Mouse (Mus musculus) right cerebral cortex, postnatal 4 days (tissue): ENCODE measurements at regions not wholly inside any gene's neighbourhood (a gene's known extent, or its start where the extent isn't known, plus 50 kb on each side); places are given as distances from the start of the nearest gene placed in this dataset.

Experiments
- DNase-seq: peaks from one replicate; pipeline ENCODE4 v3.0.0-alpha.2; 2022

DNA sequence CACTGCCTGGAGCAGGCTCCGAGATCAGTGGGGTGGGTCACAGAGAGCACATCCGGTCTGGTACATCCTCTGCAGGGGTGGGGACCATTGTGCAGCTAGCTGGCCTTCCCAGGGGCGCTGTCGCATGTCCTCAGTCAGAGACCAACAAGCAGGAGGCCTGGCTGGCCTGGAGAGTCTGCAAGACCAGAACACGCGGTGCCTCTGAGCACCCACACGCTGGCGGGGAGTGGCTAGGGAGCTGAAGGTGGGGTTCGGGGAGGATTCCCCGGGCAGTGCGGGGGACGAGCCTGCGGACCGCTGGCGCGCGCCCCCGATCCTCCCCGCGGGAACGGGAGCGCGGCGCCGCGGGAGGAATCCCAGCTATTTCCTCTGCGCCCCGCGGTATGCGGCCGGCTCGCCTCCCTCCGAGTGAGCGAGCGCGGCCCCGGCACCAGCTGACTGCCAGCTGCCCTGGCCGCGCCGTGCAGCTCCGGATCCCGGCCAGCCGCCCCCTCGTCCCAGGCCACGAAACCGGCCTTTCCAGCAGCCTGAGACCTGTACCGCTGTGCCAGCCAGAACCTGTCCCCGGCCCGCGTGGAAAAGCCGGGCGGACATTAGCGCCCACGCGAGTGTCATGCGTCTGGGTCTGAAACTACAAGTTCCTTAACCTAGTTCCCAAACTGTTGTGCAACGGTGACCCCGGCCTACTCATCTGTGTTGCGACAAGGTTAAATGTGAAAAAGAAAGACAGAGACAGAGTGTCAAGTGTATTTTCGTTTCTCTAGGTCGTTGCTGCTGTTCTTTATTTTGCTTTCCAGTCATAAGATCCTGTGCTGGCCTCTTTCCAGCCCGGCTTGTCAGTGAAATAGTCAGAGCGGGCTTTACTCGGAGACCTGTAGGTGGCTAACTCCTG, 61.2 kb downstream of the Pkdcc start:
- peak; percentile 71 for DNase-seq

DNA sequence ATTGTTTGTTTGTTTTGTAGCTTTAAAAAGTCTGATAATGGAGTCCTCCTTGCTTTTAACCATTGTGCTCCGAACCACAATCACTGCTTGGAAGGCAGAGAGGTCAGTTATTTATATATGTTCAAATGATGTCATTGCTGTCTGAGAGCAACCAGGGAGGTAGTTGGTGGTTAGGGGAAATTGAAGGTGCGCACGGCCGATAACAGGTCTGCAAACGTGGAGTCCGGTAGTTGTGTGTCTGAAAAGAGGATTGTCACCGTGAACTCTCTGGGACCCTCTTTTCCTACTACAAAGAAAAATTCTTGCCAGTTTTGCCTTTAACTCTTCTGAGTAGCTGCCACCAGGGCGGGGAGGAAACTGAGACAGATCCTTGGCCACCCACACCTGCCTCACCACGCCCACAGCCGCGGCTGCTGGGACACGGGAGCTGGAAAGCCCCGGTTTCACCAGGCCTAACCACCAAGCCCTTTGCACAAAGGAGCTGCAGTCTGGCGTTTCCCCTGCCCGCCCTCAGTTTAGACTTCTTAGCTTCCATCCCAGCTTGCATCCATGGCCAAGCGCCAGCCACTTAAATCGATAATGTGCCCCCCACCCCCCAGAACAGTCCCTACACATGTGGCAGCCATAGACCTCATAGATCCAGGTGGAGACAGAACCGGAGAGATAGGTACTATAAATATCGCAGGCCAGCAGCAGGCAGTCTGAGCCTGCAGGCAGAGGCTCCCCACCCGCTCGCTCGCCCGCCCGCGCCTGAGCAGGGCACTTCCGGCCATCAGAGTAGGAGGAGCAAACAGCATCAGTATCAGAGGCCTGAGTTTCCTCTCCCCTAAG, 62.2 kb downstream of the Pkdcc start:
- DNase-seq, result no peak

DNA sequence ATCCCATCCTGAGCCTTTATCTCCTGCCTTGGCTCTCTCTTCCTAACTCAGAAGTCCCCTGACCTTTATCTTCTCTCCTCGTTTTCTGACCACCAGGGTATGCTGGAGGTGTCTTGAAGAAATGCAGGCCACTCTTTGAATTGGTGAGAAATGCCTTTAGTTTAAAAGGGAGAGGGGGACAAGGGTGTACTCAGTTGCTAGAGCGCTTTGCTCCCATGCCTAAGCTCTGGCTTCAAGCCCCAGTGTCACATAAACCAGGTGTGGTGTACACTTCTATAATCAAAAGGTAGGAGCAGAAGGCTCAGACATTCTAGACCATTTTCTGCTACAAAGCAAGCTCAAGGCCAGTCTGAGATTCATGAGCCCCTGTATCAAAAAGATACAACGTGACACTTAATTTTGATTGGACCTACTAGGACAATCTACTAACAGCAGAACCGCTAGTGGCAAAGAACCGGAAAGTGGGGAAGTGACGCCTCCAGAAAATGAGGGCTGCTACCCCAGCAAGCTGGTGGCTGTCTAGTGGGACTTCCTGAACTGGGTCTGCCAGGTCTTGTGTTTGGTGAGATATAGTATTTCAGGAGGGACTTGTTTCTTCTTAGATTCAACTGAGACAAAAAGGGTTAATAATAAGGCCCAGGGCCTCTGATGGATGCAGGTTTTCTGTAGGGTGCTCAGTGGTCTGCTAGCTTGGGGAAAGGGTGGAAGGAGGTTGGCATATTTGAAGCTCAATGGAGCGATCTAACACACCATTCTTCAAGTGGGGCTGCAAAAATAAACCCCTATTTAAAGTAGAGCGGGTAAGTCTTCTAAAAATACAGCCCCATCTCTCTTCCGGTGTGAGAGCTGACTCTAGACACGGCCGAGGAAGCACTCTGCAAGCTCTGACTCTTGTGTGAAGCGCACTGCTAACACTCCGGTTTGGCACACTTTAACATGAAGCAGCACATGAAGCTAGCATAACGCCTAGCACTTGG, 63.1 kb downstream of the Pkdcc start:
- DNase-seq, result no peak

DNA sequence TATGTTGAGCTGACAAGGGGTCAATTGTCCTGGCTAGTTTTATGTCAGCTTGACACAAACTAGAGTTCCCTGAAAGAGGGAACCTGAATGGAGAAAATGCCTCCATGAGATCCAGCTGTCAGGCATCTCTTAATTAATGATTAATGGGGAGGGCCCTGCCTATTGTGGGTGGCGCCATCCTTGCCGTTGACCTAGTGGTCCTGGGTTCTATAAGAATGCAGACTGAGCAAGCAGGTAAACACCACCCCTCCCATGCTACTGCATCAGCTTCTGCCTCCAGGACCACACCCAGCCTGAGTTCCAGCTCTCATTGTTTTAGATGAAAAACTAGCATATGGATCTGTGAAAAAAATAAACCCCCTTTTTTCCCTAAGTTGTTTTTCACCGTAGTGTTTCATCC, 67.4 kb upstream of the Eml4 start:
- no peak for DNase-seq

DNA sequence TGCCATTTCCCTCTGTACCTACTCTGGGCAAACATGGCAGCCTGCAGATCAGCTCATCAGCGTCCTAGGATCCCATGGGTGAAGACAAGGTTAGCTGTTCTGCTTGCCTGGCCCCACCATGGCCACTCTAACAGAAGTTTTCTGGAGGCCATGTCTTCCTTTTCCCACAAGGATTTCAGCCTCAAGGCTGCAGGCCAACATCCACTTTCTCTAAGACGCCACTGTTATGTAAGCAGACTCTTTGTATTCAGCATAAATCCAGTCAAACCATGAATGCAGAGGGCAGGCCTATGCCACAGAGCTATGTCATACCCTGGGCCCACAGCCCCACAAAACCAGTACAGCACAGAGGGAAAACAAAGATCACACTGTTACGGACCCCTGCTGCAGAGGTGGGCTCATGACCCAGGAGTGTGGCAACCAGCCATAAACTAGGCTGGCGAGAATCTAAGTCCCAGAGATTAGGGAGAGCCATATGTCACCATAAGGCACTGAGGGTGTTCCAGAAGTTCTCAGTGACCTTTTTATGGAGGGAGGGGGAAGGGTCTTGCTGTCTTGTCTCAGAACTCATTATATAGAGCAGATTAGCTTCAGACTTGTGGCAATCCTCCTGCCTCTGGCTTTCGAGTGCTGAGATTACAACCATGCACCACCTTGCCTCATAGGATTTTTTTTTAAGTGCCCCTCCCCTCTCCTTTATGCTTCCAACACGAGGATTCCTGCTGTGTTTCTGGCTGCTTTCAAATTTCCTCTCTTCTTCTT, 63.2 kb upstream of the Eml4 start:
- no peak for DNase-seq

DNA sequence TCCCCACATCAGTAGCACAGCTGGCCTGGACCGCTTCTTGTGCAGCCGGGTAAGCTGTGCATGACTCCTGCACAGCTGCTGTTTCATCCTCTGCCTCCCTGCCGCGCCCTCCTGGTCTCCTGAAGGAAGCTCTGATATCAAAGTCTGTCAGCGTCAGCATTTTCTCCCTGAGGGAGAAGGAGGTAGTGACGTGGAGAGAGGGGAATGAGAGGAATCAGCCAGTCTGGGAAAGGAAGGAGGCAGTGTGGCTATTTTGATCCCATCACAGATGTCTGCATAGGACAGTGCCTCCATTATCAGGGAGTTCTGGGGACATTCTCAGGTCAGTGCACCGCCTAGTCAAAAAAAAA, 62.6 kb upstream of the Eml4 start:
- DNase-seq, result no peak

DNA sequence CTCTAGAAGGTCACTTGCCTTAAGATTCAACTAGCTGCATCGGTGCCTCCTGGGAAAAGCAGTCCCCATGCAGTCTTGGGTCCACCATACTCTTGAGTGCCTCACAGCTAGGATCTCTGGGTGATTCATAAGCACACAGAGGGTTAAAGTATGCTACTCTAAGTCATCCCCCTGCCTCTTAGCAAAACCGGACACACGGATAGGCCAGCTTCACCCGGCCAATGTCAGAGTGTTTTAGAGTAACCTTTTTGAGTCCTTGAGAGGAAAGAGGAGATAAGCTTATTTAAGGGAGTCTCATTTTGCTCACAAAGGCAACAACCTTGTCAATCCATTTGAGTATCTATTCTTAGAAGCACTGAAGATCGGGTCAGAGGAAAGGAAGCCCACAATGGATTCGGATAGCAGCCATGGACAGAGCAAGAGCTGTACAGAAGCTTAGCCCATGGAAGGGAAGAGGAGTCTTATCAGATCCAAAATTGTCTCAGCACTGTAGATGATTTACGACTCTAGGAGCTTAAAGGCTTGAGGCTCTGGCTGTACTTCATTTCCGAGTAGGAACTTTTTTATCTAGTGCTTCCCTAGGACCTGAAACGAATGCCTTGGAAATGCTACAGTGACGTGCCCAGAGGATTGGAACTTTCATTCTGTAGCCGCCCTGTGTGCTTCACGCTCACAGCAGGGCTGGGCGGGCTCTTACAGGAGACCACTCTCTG, 55.0 kb upstream of the Eml4 start:
- DNase-seq, result no peak

DNA sequence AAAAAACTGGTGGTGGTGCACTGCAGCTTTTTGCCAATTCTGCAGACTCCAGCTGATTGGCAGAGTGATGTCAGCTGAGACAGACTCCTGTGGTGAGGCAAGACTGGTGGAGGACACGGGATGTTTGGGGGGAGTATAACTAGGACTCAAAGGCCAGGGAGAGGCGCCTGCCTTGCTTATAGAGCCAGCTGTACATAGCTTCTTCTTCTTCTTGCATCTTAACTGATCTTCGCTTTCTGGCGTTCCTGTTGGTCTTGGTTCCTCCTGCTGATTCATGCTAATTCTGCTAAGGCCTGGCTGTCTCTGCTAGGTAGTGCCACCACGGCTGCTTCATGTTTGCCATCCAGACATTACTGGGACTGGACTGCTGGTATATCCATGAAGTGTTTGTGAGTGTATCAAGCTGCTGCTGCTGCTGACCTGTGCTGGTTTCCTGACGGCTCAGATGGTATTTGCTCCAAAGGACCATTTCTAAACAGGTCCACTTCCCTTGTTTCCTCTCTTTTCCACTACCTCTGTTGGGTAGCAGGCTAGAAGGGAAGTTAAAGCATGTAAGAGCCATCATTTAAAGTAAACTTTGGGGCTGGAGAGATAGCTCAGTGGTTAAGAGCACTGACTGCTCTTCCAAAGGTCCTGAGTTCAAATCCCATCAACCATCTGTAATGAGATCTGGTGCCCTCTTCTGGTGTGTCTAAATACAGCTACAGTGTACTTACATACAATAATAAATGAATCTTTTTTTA, 53.2 kb upstream of the Eml4 start:
- DNase-seq, result no peak
